Mouse (Mus musculus) ES-E14 (cell line): ENCODE measurements around the gene Sertad1.

Source experiments
- HCFC1 ChIP-seq: IDR thresholded peaks from 2 replicates; pipeline ENCODE4 v1.6.1; 2012; ENCODE audit warnings: low read length, inconsistent platforms, borderline replicate concordance; ENCODE audit not compliant: insufficient read depth
- MAFK ChIP-seq: IDR thresholded peaks from 2 replicates; pipeline ENCODE4 v1.6.1; 2014; ENCODE audit warnings: mild to moderate bottlenecking, low read depth, low read length, inconsistent platforms; ENCODE audit not compliant: insufficient read depth
- ZC3H11A ChIP-seq: IDR thresholded peaks from 2 replicates; pipeline ENCODE4 v1.6.1; 2012; ENCODE audit warnings: low read depth, mild to moderate bottlenecking, inconsistent platforms, low read length, borderline replicate concordance
- ZNF384 ChIP-seq: IDR thresholded peaks from 2 replicates; pipeline ENCODE4 v1.6.1; 2012; ENCODE audit warnings: low read depth, low read length, inconsistent platforms

DNA sequence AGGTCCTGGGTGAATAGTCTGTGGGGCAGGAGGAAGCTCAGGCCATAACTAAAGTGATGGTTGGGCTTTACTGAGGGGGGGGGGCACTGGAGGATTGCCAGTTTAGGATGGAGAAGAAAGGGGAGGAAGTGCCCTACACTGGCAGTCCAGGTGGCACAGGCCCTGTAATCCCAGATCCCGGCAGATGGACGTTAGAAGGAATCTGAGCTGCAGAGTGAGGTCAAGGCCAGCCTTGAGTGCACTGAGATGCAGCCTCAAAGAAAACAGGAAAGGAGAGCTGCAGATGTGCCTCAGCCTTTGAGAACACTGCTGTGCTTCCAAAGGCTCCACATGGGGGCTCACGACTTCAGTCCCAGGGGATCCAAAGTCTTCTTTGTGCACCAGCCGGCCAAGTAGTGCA, 19.1 kb upstream of the Sertad1 start:
- TF ChIP-seq HCFC1 (no peak), ZC3H11A (no peak), MAFK (no peak), ZNF384 (no peak)
